Mouse (Mus musculus) frontal cortex, adult (tissue): Measurements from ENCODE around the gene Usp17la.
"Not testable (repeated sequence)": the region's sequence is repeated elsewhere in the genome, so short reads cannot be mapped to it uniquely, and the experiment has no call there.

Experiments used
- ATAC-seq: cut with Nextera tagmentation; 2 replicates; pipeline ENCODE4 v1.9.2; 2017; ENCODE audit warnings: mild to moderate bottlenecking, moderate library complexity, mixed read lengths; ENCODE audit not compliant: low TSS enrichment

Gene Usp17la

GRCm38 (mm10) chr7:104856709-104857108 is at the start of gene Usp17la:
TSS of gene Usp17la (plus strand) at chr7:104857009.
- ATAC-seq, result not testable (repeated sequence)

- not testable (repeated sequence) for ATAC-seq
Observed at GRCm38 (mm10) chr7:104810335-104810734, 46.5 kb upstream of the Usp17la start.

GRCm38 (mm10) chr7:104842503-104842902 is 14.3 kb upstream of the Usp17la start, which contains the start of gene Usp17lb:
TSS of gene Usp17lb (minus strand) at chr7:104842603.
- ATAC-seq, result no peak

GRCm38 (mm10) chr7:104843731-104844287 is 13.0 kb upstream of the Usp17la start:
- ATAC-seq, result no peak

GRCm38 (mm10) chr7:104851546-104851945 is 5.3 kb upstream of the Usp17la start:
- not testable (repeated sequence) for ATAC-seq

- no peak for ATAC-seq
Observed at GRCm38 (mm10) chr7:104855248-104855750, 1.5 kb upstream of the Usp17la start.

- no peak for ATAC-seq
Observed at GRCm38 (mm10) chr7:104857683-104858082, 874 bp downstream of the Usp17la start.

- ATAC-seq, result no peak
Observed at GRCm38 (mm10) chr7:104861381-104861780, 4.6 kb downstream of the Usp17la start.

GRCm38 (mm10) chr7:104877731-104878130 is 20.9 kb downstream of the Usp17la start, which contains the start of gene Olfr665:
TSS of gene Olfr665 (plus strand) at chr7:104878031.
- ATAC-seq, result no peak

- ATAC-seq, result no peak
Observed at GRCm38 (mm10) chr7:104895852-104896251, 39.0 kb downstream of the Usp17la start, which contains the start of gene Olfr666. TSS of gene Olfr666 (minus strand) at chr7:104895952.
